Mouse (Mus musculus) G1E (cell line): ENCODE results near the gene Tmcc1.

Experiments used
- CTCF ChIP-seq: IDR thresholded peaks from 2 replicates; pipeline ENCODE4 v1.5.1; 2012; ENCODE audit warnings: low read depth, low read length, inconsistent platforms, mixed read lengths
- GATA1 ChIP-seq: IDR thresholded peaks from 2 replicates; pipeline ENCODE4 v1.6.1; 2012; ENCODE audit warnings: borderline replicate concordance, low read length, inconsistent platforms, mixed read lengths
- GATA2 ChIP-seq: IDR thresholded peaks from 2 replicates; pipeline ENCODE4 v1.6.1; 2012; ENCODE audit warnings: low read depth, low read length, inconsistent platforms, borderline replicate concordance
- POLR2AphosphoS5 ChIP-seq: IDR thresholded peaks from 2 replicates; pipeline ENCODE4 v1.6.1; 2012; ENCODE audit warnings: low read depth, low read length, inconsistent platforms; ENCODE audit not compliant: insufficient replicate concordance
- TAL1 ChIP-seq: conservative IDR thresholded peaks from 2 replicates; pipeline ENCODE4 v1.6.1; 2012; ENCODE audit warnings: low read depth, low read length, inconsistent platforms, mixed read lengths

- TF ChIP-seq CTCF (no peak), GATA1 (no peak), POLR2AphosphoS5 (no peak), TAL1 (no peak), GATA2 (no peak)
Measured at GRCm38 (mm10) chr6:116107471-116108358, 85.6 kb downstream of the Tmcc1 start.
